Comparison of ENCODE assay signal across 14 mouse cellular contexts in genomic region chr2:26030288-26030687, GRCm38 (mm10). TPM values are rescaled to one million over a fixed set of nuclear protein-coding genes. Genes with fewer than 3 reads are reported as not detected.
DNase-seq lines count a peak whose midpoint lies in the region; ATAC-seq and TF ChIP-seq lines count a peak whose summit lies in the region.
"Had no signal": no experiment of that assay in that cellular context is flagged by ENCODE, and none has a peak within 500 bp of the region (broad histone marks: within the 10 kb centered on the region; RNA-seq: fewer than 3 reads in every experiment).

No protein-coding gene starts in this region.

- H3K27ac ChIP-seq in left cerebral cortex, adult 2 months: no peak overlapping the region
- H3K27ac ChIP-seq in bone marrow, adult 2 months (ENCODE audit: control insufficient read depth, insufficient read depth, low read depth, low read length, poor library complexity): no peak overlapping the region
- no peak overlapping the region for H3K27ac ChIP-seq in liver, embryonic 15.5 days (replicated peaks)
- no peak overlapping the region for H3K27ac ChIP-seq in forebrain, embryonic 12.5 days
- H3K27ac ChIP-seq: limb, embryonic 10.5 days had no signal

- peak; percentile 20 to 26 for DNase-seq in cerebellum, postnatal 36 days
- no peak for DNase-seq in cerebellum, adult 8-10 months
- DNase-seq in left cerebral cortex, adult 2 months (ENCODE audit: extremely low spot score in 1 of 2, low spot score in 2 of 2): no peak
- no peak for DNase-seq in left cerebral cortex, postnatal 36 days (ENCODE audit: low spot score in 2 of 2)
- DNase-seq in spleen, postnatal 10 days (ENCODE audit: low spot score in 2 of 2): no peak
- DNase-seq: heart, adult 18-20 months; thymus, adult 18-20 months had no signal

- no peak overlapping the region for H3K4me2 ChIP-seq in liver, embryonic 15.5 days
- H3K4me2 ChIP-seq in forebrain, embryonic 12.5 days: no peak overlapping the region
- H3K4me2 ChIP-seq: midbrain, embryonic 11.5 days had no signal

- WGBS in bone marrow, adult 2 months: 60% methylated on average over 3 of the region's 3 CpGs
- 39% methylated on average over 3 of the region's 3 CpGs for WGBS in liver, embryonic 15.5 days (ENCODE audit: insufficient replicate concordance)
- 58% methylated on average over 3 of the region's 3 CpGs for WGBS in forebrain, embryonic 12.5 days

- TF ChIP-seq POLR2A in bone marrow, adult 2 months (IDR thresholded peaks at IDR 0.05; ENCODE audit: borderline replicate concordance, control insufficient read depth, low read depth, low read length): no peak

- ATAC-seq in liver, embryonic 15.5 days (ENCODE audit: insufficient read depth): peak; percentile 25; the same call in 1 of the 2 replicates
- no peak for ATAC-seq in forebrain, embryonic 12.5 days (ENCODE audit: low FRiP score)
- ATAC-seq: hindbrain, embryonic 16.5 days had no signal

- H3K4me1 ChIP-seq in bone marrow, adult 2 months (ENCODE audit: control insufficient read depth, insufficient read depth, low read length): no peaks in the 10 kb centered on the region
- H3K4me1 ChIP-seq in liver, embryonic 15.5 days (replicated peaks): peaks cover 11% of the 10 kb centered on the region
- no peaks in the 10 kb centered on the region for H3K4me1 ChIP-seq in forebrain, embryonic 12.5 days

- peak; percentile 9 for TF ChIP-seq CTCF in left cerebral cortex, adult 2 months (IDR thresholded peaks at IDR 0.05)
- peak; percentile 29; the same call in 1 of the 2 replicates for TF ChIP-seq CTCF in bone marrow, adult 2 months (IDR thresholded peaks at IDR 0.05; ENCODE audit: control insufficient read depth, insufficient read depth, low read length)

- intact Hi-C loops in left cerebral cortex, adult 2 months (cut with DNase I): no loop called here
- intact Hi-C loops in left cerebral cortex, postnatal 36 days (cut with DNase I): no loop called here

- H3K9me3 ChIP-seq in liver, embryonic 15.5 days (replicated peaks): no peaks in the 10 kb centered on the region
- H3K9me3 ChIP-seq in forebrain, embryonic 12.5 days: no peaks in the 10 kb centered on the region
- H3K9me3 ChIP-seq: limb, embryonic 10.5 days had no signal

- no peak overlapping the region for H3K4me3 ChIP-seq in left cerebral cortex, adult 2 months
- H3K4me3 ChIP-seq in bone marrow, adult 2 months (replicated peaks; ENCODE audit: control insufficient read depth, low read depth, low read length): no peak overlapping the region
- no peak overlapping the region for H3K4me3 ChIP-seq in liver, embryonic 15.5 days (replicated peaks)
- no peak overlapping the region for H3K4me3 ChIP-seq in forebrain, embryonic 12.5 days (replicated peaks)
- H3K4me3 ChIP-seq: erythroblast, embryonic 14.5 days; limb, embryonic 10.5 days had no signal

- peaks cover 19% of the 10 kb centered on the region; the same call in 1 of the 2 replicates for H3K27me3 ChIP-seq in liver, embryonic 15.5 days
- H3K27me3 ChIP-seq in forebrain, embryonic 12.5 days: 0 out of 2 replicates have a peak, but pooled peaks cover 7% of the 10 kb centered on the region

- H3K9ac ChIP-seq in liver, embryonic 15.5 days: no peak overlapping the region
- no peak overlapping the region for H3K9ac ChIP-seq in forebrain, embryonic 12.5 days

- no peaks in the 10 kb centered on the region for H3K36me3 ChIP-seq in liver, embryonic 15.5 days (replicated peaks)
- H3K36me3 ChIP-seq in forebrain, embryonic 12.5 days (replicated peaks): no peaks in the 10 kb centered on the region
- H3K36me3 ChIP-seq: limb, embryonic 10.5 days had no signal

RNA-seq across cellular contexts. Expression of gene Ubac1, which starts 8.7 kb away (rescaled TPM):
- 10 to 100 TPM; 58.3 to 62.7 TPM for total RNA-seq in left cerebral cortex, adult 2 months (2021)
- total RNA-seq in left cerebral cortex, postnatal 36 days (2021): 10 to 100 TPM; 63.2 to 64.8 TPM
- polyA plus RNA-seq in bone marrow, adult 2 months (2011; ENCODE audit: insufficient read depth, insufficient read length, low replicate concordance, missing spikeins): 452 and 465 TPM in 2 replicates
- polyA plus RNA-seq in liver, embryonic 15.5 days (2015; fragmentation: Nextera tagmentation; extraction: Ambion mirVana): 437 and 467 TPM in 2 replicates
- 86.7 and 88.6 TPM in 2 replicates for polyA plus RNA-seq in forebrain, embryonic 12.5 days (2016; fragmentation: Nextera tagmentation; extraction: Ambion mirVana)

RNA-seq across cellular contexts. Expression of gene Camsap1, which starts 47.2 kb away (rescaled TPM):
- total RNA-seq in left cerebral cortex, adult 2 months (2021): 100 to 1,000 TPM; 150 to 159 TPM
- total RNA-seq in left cerebral cortex, postnatal 36 days (2021): 100 to 1,000 TPM; 154 to 163 TPM
- polyA plus RNA-seq in bone marrow, adult 2 months (2011; ENCODE audit: insufficient read depth, insufficient read length, low replicate concordance, missing spikeins): 13.0 and 18.9 TPM in 2 replicates
- polyA plus RNA-seq in liver, embryonic 15.5 days (2015; fragmentation: Nextera tagmentation; extraction: Ambion mirVana): 4.9 and 5.6 TPM in 2 replicates
- polyA plus RNA-seq in forebrain, embryonic 12.5 days (2016; fragmentation: Nextera tagmentation; extraction: Ambion mirVana): 71.7 and 80.5 TPM in 2 replicates

Comparison
In these comparisons a context has a peak if more than half of its experiments do, and no peak if none do; other contexts are left out.
1. DNase-seq: peak in cerebellum, postnatal 36 days (2 of 2); none in cerebellum, adult 8-10 months (single experiment), left cerebral cortex, adult 2 months (0 of 2), left cerebral cortex, postnatal 36 days (0 of 2) and spleen, postnatal 10 days (0 of 2).